Mouse (Mus musculus): ENCODE measurements around the gene Polr3h. TPM values are rescaled to one million over a fixed set of nuclear protein-coding genes. Genes with fewer than 3 reads are reported as not detected.

Gene Polr3h
- polyA plus RNA-seq, 1 experiment from 2014 or later = 84.1 TPM

GRCm38 (mm10) chr15:81949476-81950131, 23.6 kb upstream of the Polr3h start:
- DNase-seq (ENCODE audit: low spot score) = no peak

- DNase-seq (ENCODE audit: low spot score) = no peak
Observed at GRCm38 (mm10) chr15:81949076-81949475, 23.0 kb upstream of the Polr3h start.

- no peak for DNase-seq (ENCODE audit: low spot score)
Observed at GRCm38 (mm10) chr15:81943176-81943749, 17.2 kb upstream of the Polr3h start.

- no peak for DNase-seq (ENCODE audit: low spot score)
Observed at GRCm38 (mm10) chr15:81941010-81941409, 15.0 kb upstream of the Polr3h start.

GRCm38 (mm10) chr15:81940219-81940618, 14.2 kb upstream of the Polr3h start:
- no peak for DNase-seq (ENCODE audit: low spot score)

GRCm38 (mm10) chr15:81939774-81940173, 13.7 kb upstream of the Polr3h start:
- DNase-seq (ENCODE audit: low spot score) = no peak

- DNase-seq (ENCODE audit: low spot score) = no peak
Observed at GRCm38 (mm10) chr15:81939157-81939715, 13.2 kb upstream of the Polr3h start.

- DNase-seq (ENCODE audit: low spot score) = peak; percentile 20
Observed at GRCm38 (mm10) chr15:81938246-81938645, 12.2 kb upstream of the Polr3h start.

GRCm38 (mm10) chr15:81937098-81937972, 11.3 kb upstream of the Polr3h start:
- no peak for DNase-seq (ENCODE audit: low spot score)

GRCm38 (mm10) chr15:81936679-81937078, 10.6 kb upstream of the Polr3h start, which contains the start of gene Csdc2:
Gene Csdc2, plus strand, starts transcription at chr15:81936759.
- no peak for DNase-seq (ENCODE audit: low spot score)

GRCm38 (mm10) chr15:81935869-81936637, 10.0 kb upstream of the Polr3h start:
- no peak for DNase-seq (ENCODE audit: low spot score)

- no peak for DNase-seq (ENCODE audit: low spot score)
Observed at GRCm38 (mm10) chr15:81933986-81934385, 7.9 kb upstream of the Polr3h start.

GRCm38 (mm10) chr15:81932951-81933470, 7.0 kb upstream of the Polr3h start:
- DNase-seq (ENCODE audit: low spot score) = peak; percentile 62

- no peak for DNase-seq (ENCODE audit: low spot score)
Observed at GRCm38 (mm10) chr15:81928277-81928676, 2.2 kb upstream of the Polr3h start.

GRCm38 (mm10) chr15:81927741-81928140, 1.7 kb upstream of the Polr3h start:
- DNase-seq (ENCODE audit: low spot score) = no peak

- no peak for DNase-seq (ENCODE audit: low spot score)
Observed at GRCm38 (mm10) chr15:81926446-81926822, 394 bp upstream of the Polr3h start.

GRCm38 (mm10) chr15:81924933-81925332, 1.1 kb downstream of the Polr3h start:
- no peak for DNase-seq (ENCODE audit: low spot score)

GRCm38 (mm10) chr15:81921255-81921654, 4.8 kb downstream of the Polr3h start:
- no peak for DNase-seq (ENCODE audit: low spot score)

- no peak for DNase-seq (ENCODE audit: low spot score)
Observed at GRCm38 (mm10) chr15:81920546-81921217, 5.4 kb downstream of the Polr3h start.

GRCm38 (mm10) chr15:81919062-81919461, 7.0 kb downstream of the Polr3h start:
- no peak for DNase-seq (ENCODE audit: low spot score)

Data from thymus, postnatal 0 days (tissue).